ENCODE assay signal across 19 mouse cellular contexts in genomic region chr2:45817945-45818719, GRCm38 (mm10).
A peak's percentile ranks its signal among the peaks of the same experiment; 100 is the strongest.
DNase-seq lines count a peak whose midpoint lies in the region; ATAC-seq and TF ChIP-seq lines count a peak whose summit lies in the region.
"Had no signal": no experiment of that assay in that cellular context is flagged by ENCODE, and none has a peak within 500 bp of the region (broad histone marks: within the 10 kb centered on the region; RNA-seq: fewer than 3 reads in every experiment).

No protein-coding gene starts in this region.

- H3K4me2 ChIP-seq in embryonic facial prominence, embryonic 13.5 days: no peak overlapping the region
- H3K4me2 ChIP-seq in heart, embryonic 13.5 days: no peak overlapping the region
- no peak overlapping the region for H3K4me2 ChIP-seq in kidney, embryonic 15.5 days
- H3K4me2 ChIP-seq: hindbrain, embryonic 12.5 days; liver, embryonic 11.5 days; midbrain, embryonic 13.5 days had no signal

- H3K9me3 ChIP-seq in embryonic facial prominence, embryonic 13.5 days: no peaks in the 10 kb centered on the region
- no peaks in the 10 kb centered on the region for H3K9me3 ChIP-seq in embryonic facial prominence, embryonic 10.5 days
- no peaks in the 10 kb centered on the region for H3K9me3 ChIP-seq in heart, embryonic 13.5 days
- H3K9me3 ChIP-seq in kidney, embryonic 15.5 days (replicated peaks): no peaks in the 10 kb centered on the region
- H3K9me3 ChIP-seq: hindbrain, embryonic 12.5 days; midbrain, embryonic 13.5 days had no signal

- TF ChIP-seq CTCF in lung, adult 2 months (IDR thresholded peaks at IDR 0.05; ENCODE audit: insufficient read depth, low read length): no peak

- H3K4me1 ChIP-seq in embryonic facial prominence, embryonic 13.5 days: no peaks in the 10 kb centered on the region
- H3K4me1 ChIP-seq in embryonic facial prominence, embryonic 10.5 days: no peaks in the 10 kb centered on the region
- H3K4me1 ChIP-seq in heart, embryonic 13.5 days: 0 out of 2 replicates have a peak, but pooled peaks cover 4% of the 10 kb centered on the region
- H3K4me1 ChIP-seq in lung, adult 2 months (ENCODE audit: control insufficient read depth, insufficient read depth, low read length): 0 out of 2 replicates have a peak, but pooled peaks cover 2% of the 10 kb centered on the region
- no peaks in the 10 kb centered on the region for H3K4me1 ChIP-seq in kidney, embryonic 15.5 days
- H3K4me1 ChIP-seq: hindbrain, embryonic 12.5 days; midbrain, embryonic 13.5 days had no signal

- TF ChIP-seq POLR2A in lung, adult 2 months (IDR thresholded peaks at IDR 0.05; ENCODE audit: borderline replicate concordance, extremely low read depth, low read depth, low read length): no peak

- no peak overlapping the region for H3K4me3 ChIP-seq in embryonic facial prominence, embryonic 13.5 days
- H3K4me3 ChIP-seq in embryonic facial prominence, embryonic 10.5 days: no peak overlapping the region
- no peak overlapping the region for H3K4me3 ChIP-seq in heart, embryonic 13.5 days
- no peak overlapping the region for H3K4me3 ChIP-seq in lung, adult 2 months (replicated peaks; ENCODE audit: extremely low read depth, low read depth, low read length)
- no peak overlapping the region for H3K4me3 ChIP-seq in kidney, embryonic 15.5 days (replicated peaks)
- H3K4me3 ChIP-seq: hindbrain, embryonic 12.5 days; midbrain, embryonic 13.5 days; myocyte had no signal

- H3K9ac ChIP-seq in embryonic facial prominence, embryonic 13.5 days: no peak overlapping the region
- H3K9ac ChIP-seq in heart, embryonic 13.5 days: no peak overlapping the region
- no peak overlapping the region for H3K9ac ChIP-seq in kidney, embryonic 15.5 days
- H3K9ac ChIP-seq: hindbrain, embryonic 12.5 days; midbrain, embryonic 13.5 days had no signal

- intact Hi-C loops in heart, postnatal 36 days (cut with DNase I): no loop called here

- no peaks in the 10 kb centered on the region for H3K27me3 ChIP-seq in embryonic facial prominence, embryonic 13.5 days
- H3K27me3 ChIP-seq in embryonic facial prominence, embryonic 10.5 days (replicated peaks; ENCODE audit: low read depth, poor library complexity, severe bottlenecking): no peaks in the 10 kb centered on the region
- H3K27me3 ChIP-seq in heart, embryonic 13.5 days (replicated peaks): no peaks in the 10 kb centered on the region
- H3K27me3 ChIP-seq in kidney, embryonic 15.5 days: no peaks in the 10 kb centered on the region
- H3K27me3 ChIP-seq: hindbrain, embryonic 12.5 days; midbrain, embryonic 13.5 days had no signal

- H3K27ac ChIP-seq in embryonic facial prominence, embryonic 13.5 days: peak overlapping the region; percentile 51; the same call in 1 of the 2 replicates
- no peak overlapping the region for H3K27ac ChIP-seq in embryonic facial prominence, embryonic 10.5 days (replicated peaks)
- H3K27ac ChIP-seq in heart, embryonic 13.5 days (replicated peaks): 0 out of 2 replicates have a peak overlapping the region, but pooled peaks have one; percentile 4
- H3K27ac ChIP-seq in kidney, embryonic 15.5 days: no peak overlapping the region
- H3K27ac ChIP-seq: hindbrain, embryonic 12.5 days; midbrain, embryonic 13.5 days had no signal

- no peak for ATAC-seq in embryonic facial prominence, embryonic 13.5 days (ENCODE audit: insufficient number of reproducible peaks, insufficient read depth, low FRiP score, low TSS enrichment, low read depth)
- no peak for ATAC-seq in heart, embryonic 13.5 days (ENCODE audit: extremely low read depth, insufficient number of reproducible peaks, low FRiP score, low TSS enrichment)
- ATAC-seq in kidney, embryonic 15.5 days (replicated peaks; ENCODE audit: low FRiP score): no peak
- ATAC-seq: forebrain, embryonic 16.5 days; intestine, embryonic 16.5 days; midbrain, embryonic 13.5 days had no signal

- H3K36me3 ChIP-seq in embryonic facial prominence, embryonic 13.5 days: no peaks in the 10 kb centered on the region
- no peaks in the 10 kb centered on the region for H3K36me3 ChIP-seq in embryonic facial prominence, embryonic 10.5 days (replicated peaks)
- no peaks in the 10 kb centered on the region for H3K36me3 ChIP-seq in heart, embryonic 13.5 days
- H3K36me3 ChIP-seq in kidney, embryonic 15.5 days: no peaks in the 10 kb centered on the region
- H3K36me3 ChIP-seq: hindbrain, embryonic 12.5 days; midbrain, embryonic 13.5 days had no signal

- WGBS in embryonic facial prominence, embryonic 13.5 days: 52% methylated on average over 8 of the region's 8 CpGs
- 85% methylated on average over 8 of the region's 8 CpGs for WGBS in embryonic facial prominence, embryonic 10.5 days
- 39% methylated on average over 8 of the region's 8 CpGs for WGBS in heart, embryonic 13.5 days
- 55% methylated on average over 8 of the region's 8 CpGs for WGBS in lung, adult 2 months
- WGBS in kidney, embryonic 15.5 days: 61% methylated on average over 8 of the region's 8 CpGs

- no peak for DNase-seq in embryonic facial prominence, embryonic 10.5 days (ENCODE audit: low spot score)
- DNase-seq in heart, postnatal 36 days: no peak
- peak; percentile 2 for DNase-seq in lung, postnatal 36 days
- no peak for DNase-seq in lung, adult 2 months
- no peak for DNase-seq in neural tube, embryonic 10.5 days (ENCODE audit: extremely low spot score, low spot score)
- DNase-seq: cerebellum, adult 18-20 months; kidney, postnatal 14 days; layer of hippocampus, adult 9-11 months; right cerebral cortex, adult 18-20 months; spleen, adult 18-20 months had no signal

Comparison
In these comparisons a context has a peak if more than half of its experiments do, and no peak if none do; other contexts are left out.
1. H3K27ac ChIP-seq: peak in embryonic facial prominence, embryonic 13.5 days (single experiment) and heart, embryonic 13.5 days (single experiment); none in embryonic facial prominence, embryonic 10.5 days (single experiment) and kidney, embryonic 15.5 days (single experiment).